17 mouse cellular contexts compared by ENCODE assay signal in genomic region chr4:117843101-117843500, GRCm38 (mm10). TPM values are rescaled to one million over a fixed set of nuclear protein-coding genes. Genes with fewer than 3 reads are reported as not detected.
"Had no signal": no experiment of that assay in that cellular context is flagged by ENCODE, and none has a peak within 500 bp of the region (broad histone marks: within the 10 kb centered on the region; RNA-seq: fewer than 3 reads in every experiment).

No protein-coding gene starts in this region.

- DNase-seq: heart, postnatal 10 days; heart, postnatal 14 days; heart, postnatal 36 days; heart, postnatal 4 days; kidney, adult 11 months; kidney, adult 18-20 months; kidney, adult 2 months; kidney, adult 8-10 months; kidney, adult 9 months; kidney, postnatal 10 days; kidney, postnatal 14 days; kidney, postnatal 25 days; kidney, postnatal 36 days; kidney, postnatal 4 days; layer of hippocampus, adult 9-11 months; layer of hippocampus, postnatal 36 days had no signal

RNA-seq across cellular contexts. Expression of gene Ccdc24, which starts 29.3 kb away (rescaled TPM):
- total RNA-seq: hematopoietic stem cell, adult 5-6 weeks had no signal

RNA-seq across cellular contexts. Expression of gene B4galt2, which starts 40.2 kb away (rescaled TPM):
- total RNA-seq: hematopoietic stem cell, adult 5-6 weeks had no signal
